Mouse (Mus musculus) thymus, adult 2 months (tissue): ENCODE measurements around the gene Lin7a.

Experiments
- CTCF ChIP-seq: fragments of 200-500 bp; IDR thresholded peaks from 2 replicates; pipeline ENCODE4 v1.5.1; 2012; ENCODE audit warnings: mild to moderate bottlenecking, control low read depth, low read length, moderate library complexity, borderline replicate concordance; ENCODE audit not compliant: control insufficient read depth, poor library complexity, insufficient read depth; ENCODE audit errors: extremely low read depth
- POLR2A ChIP-seq: fragments of 200-500 bp; IDR thresholded peaks from 2 replicates; pipeline ENCODE4 v1.6.1; 2012; ENCODE audit warnings: mild to moderate bottlenecking, low read length, control low read depth, moderate library complexity; ENCODE audit not compliant: control insufficient read depth, poor library complexity, insufficient read depth; ENCODE audit errors: extremely low read depth

GRCm38 (mm10) chr10:107225331-107225835, 46.1 kb upstream of the Lin7a start:
- TF ChIP-seq CTCF (no peak), POLR2A (no peak)
